Mouse (Mus musculus): ENCODE measurements around the gene Tns2. TPM values are rescaled to one million over a fixed set of nuclear protein-coding genes. Genes with fewer than 3 reads are reported as not detected.

The Tns2 gene
- 1 to 10 TPM; 2.7 to 3.6 TPM for polyA plus RNA-seq (2017; shearing (Covaris generic))

GRCm38 (mm10) chr15:102100161-102100981 lies at the start of gene Tns2:
TSS of gene Tns2 (plus strand) at chr15:102100413.

GRCm38 (mm10) chr15:102073559-102074069 lies 26.6 kb upstream of the Tns2 start, which contains the start of gene Eif4b:
TSS of gene Eif4b (plus strand) at chr15:102073773.

GRCm38 (mm10) chr15:102136129-102136758 lies 36.0 kb downstream of the Tns2 start, which contains the start of gene Spryd3:
TSS of gene Spryd3 (minus strand) at chr15:102136234.

GRCm38 (mm10) chr15:102144274-102144711 lies 44.1 kb downstream of the Tns2 start, which contains the start of gene Igfbp6:
TSS of gene Igfbp6 (plus strand) at chr15:102144362.

GRCm38 (mm10) chr15:102150301-102151135 lies 50.3 kb downstream of the Tns2 start, which contains the start of gene Soat2:
TSS of gene Soat2 (plus strand) at chr15:102150526.

Other genes starting within 250 kb of the Tns2 start
- under 1 TPM; 0.12 to 0.22 TPM for gene Krt1, start 249.6 kb upstream of the Tns2 start, polyA plus RNA-seq (2017; shearing (Covaris generic))
- gene Krt77, start 230.7 kb upstream of the Tns2 start, polyA plus RNA-seq (2017; shearing (Covaris generic)), result not detected
- under 1 TPM in 1 of 2 experiments, not detected in 1; 0.61 TPM for gene Krt76, start 207.5 kb upstream of the Tns2 start, polyA plus RNA-seq (2017; shearing (Covaris generic))
- under 1 TPM; 0.07 to 0.56 TPM for gene Krt4, start 175.7 kb upstream of the Tns2 start, polyA plus RNA-seq (2017; shearing (Covaris generic))
- 1 to 10 TPM in 1 of 2 experiments, not detected in 1; 4.3 TPM for gene Krt79, start 160.1 kb upstream of the Tns2 start, polyA plus RNA-seq (2017; shearing (Covaris generic))
- gene Krt78, start 146.1 kb upstream of the Tns2 start, polyA plus RNA-seq (2017; shearing (Covaris generic)), result not detected
- 1 to 10 TPM; 1.7 to 2.4 TPM for gene Krt8, start 95.9 kb upstream of the Tns2 start, polyA plus RNA-seq (2017; shearing (Covaris generic))
- 1 to 10 TPM in 1 of 2 experiments, under 1 TPM in 1; 0.71 to 6.2 TPM for gene Krt18, start 72.2 kb upstream of the Tns2 start, polyA plus RNA-seq (2017; shearing (Covaris generic))
- gene Eif4b, start 26.6 kb upstream of the Tns2 start, polyA plus RNA-seq (2017; shearing (Covaris generic)), result 10 to 100 TPM; 96.9 to 97.9 TPM
- gene Spryd3, start 35.8 kb downstream of the Tns2 start, polyA plus RNA-seq (2017; shearing (Covaris generic)), result 10 to 100 TPM; 55.1 to 62.1 TPM
- 1 to 10 TPM in 1 of 2 experiments, not detected in 1; 1.7 TPM for gene Igfbp6, start 43.9 kb downstream of the Tns2 start, polyA plus RNA-seq (2017; shearing (Covaris generic))
- 1 to 10 TPM; 2.2 TPM for gene Soat2, start 50.1 kb downstream of the Tns2 start, polyA plus RNA-seq (2017; shearing (Covaris generic))
- gene Zfp740, start 102.8 kb downstream of the Tns2 start, polyA plus RNA-seq (2017; shearing (Covaris generic)), result 100 to 1,000 TPM in 1 of 2 experiments, 10 to 100 TPM in 1; 94.4 to 103 TPM
- gene Csad, start 104.3 kb downstream of the Tns2 start, polyA plus RNA-seq (2017; shearing (Covaris generic)), result 10 to 100 TPM; 23.9 to 26.0 TPM
- 1,000 to 10,000 TPM; 1,270 to 1,388 TPM for gene Itgb7, start 131.5 kb downstream of the Tns2 start, polyA plus RNA-seq (2017; shearing (Covaris generic))
- gene Rarg, start 157.1 kb downstream of the Tns2 start, polyA plus RNA-seq (2017; shearing (Covaris generic)), result 10 to 100 TPM; 37.3 to 41.8 TPM
- gene Gm9918, start 170.2 kb downstream of the Tns2 start, polyA plus RNA-seq (2017; shearing (Covaris generic)), result under 1 TPM in 1 of 2 experiments, not detected in 1; 0.34 TPM
- 100 to 1,000 TPM; 101 to 121 TPM for gene Mfsd5, start 179.0 kb downstream of the Tns2 start, polyA plus RNA-seq (2017; shearing (Covaris generic))
- gene Espl1, start 195.9 kb downstream of the Tns2 start, polyA plus RNA-seq (2017; shearing (Covaris generic)), result 1 to 10 TPM in 1 of 2 experiments, under 1 TPM in 1; 0.60 to 1.9 TPM
- gene Pfdn5, start 225.7 kb downstream of the Tns2 start, polyA plus RNA-seq (2017; shearing (Covaris generic)), result 100 to 1,000 TPM; 410 to 478 TPM
- gene Myg1, start 231.3 kb downstream of the Tns2 start, polyA plus RNA-seq (2017; shearing (Covaris generic)), result 10 to 100 TPM; 81.7 to 90.3 TPM